Mouse (Mus musculus) left cerebral cortex, postnatal 14 days (tissue): ENCODE results near the gene Kat6b. TPM values are rescaled to one million over a fixed set of nuclear protein-coding genes. Genes with fewer than 3 reads are reported as not detected.
A peak's percentile ranks its signal among the peaks of the same experiment; 100 is the strongest.
"Not testable (repeated sequence)": the region's sequence is repeated elsewhere in the genome, so short reads cannot be mapped to it uniquely, and the experiment has no call there.

Experiments
- DNase-seq, 2 experiments: peaks; one replicate each; pipeline ENCODE4 v3.0.0; 2021 to 2022; ENCODE audit warnings: low spot score in 2 of 2, mixed read lengths in 1 of 2
- intact Hi-C: fragments of 180-260 bp; cut with DNase I; formaldehyde crosslinking; loops from one replicate; pipeline ENCODE4 v1.15.1; 2025
- total RNA-seq, 2 experiments: library from RNA; stranded (reverse); gene quantifications; 2 replicates each; pipeline ENCODE4 v1.2.3; 2021

Kat6b gene
- total RNA-seq, 2 experiments from 2014 or later, result 61.2 to 65.0 TPM

DNA sequence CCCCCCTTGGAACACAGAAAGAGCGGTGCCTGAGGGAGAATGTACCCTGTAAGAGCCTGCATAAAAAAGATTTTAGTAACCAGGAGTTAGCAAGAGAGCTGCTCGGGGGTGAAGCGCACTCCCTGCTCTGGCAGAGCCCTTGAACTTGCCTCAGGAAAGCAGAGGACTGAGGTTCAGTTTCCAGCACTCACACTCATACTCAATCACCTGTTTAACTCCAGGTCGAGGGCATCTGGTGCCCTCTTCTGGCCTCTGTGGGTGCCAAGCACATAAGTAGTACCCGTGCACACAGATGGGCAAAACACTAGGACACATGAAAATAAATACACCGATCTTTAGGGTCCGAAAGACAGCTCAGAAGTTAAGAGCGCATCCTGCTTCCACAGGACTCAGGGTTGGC lies 1.7 kb upstream of the Kat6b start:
- DNase-seq, result no peak
- intact Hi-C loops, result no loop called here

DNA sequence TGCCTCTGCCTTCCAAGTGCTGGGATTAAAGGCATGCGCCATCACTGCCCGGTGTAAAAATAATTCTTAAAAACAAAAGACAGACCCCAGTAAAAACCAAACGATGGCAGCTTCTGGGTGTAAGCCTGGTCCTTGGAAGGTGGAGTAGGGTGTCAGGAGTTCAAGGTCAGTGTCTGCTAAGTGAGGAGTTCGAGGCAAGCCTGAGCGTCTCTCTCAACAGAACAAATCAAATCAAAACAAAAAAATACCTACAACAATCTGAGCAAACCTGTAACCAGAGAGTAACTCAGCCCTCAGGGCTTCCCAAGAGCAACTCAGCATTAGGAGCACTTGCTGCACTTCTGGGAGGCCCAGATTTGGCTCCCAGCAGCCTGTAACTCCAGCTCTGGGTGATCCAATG lies 1.0 kb upstream of the Kat6b start:
- no peak for DNase-seq
- intact Hi-C loops, result no loop called here

DNA sequence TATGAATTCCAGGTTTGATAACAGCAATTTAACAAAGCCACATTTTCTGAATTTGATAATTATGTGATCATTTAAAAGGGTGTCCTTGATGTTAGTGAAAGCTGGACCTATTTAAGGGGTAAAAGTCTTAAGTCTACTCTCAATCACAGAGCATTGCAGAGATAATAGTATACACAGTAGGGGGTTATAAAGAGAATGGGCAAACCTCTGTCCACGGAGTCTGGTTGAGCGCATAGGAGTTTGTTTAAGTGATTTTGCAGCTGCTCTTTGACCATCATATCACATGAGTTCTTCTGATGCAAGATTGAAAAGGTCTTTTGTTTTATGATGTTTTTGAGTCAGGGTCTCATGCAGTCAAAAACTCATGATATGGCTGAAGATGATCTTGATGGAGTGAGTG lies 3.0 kb downstream of the Kat6b start:
- DNase-seq, result no peak
- intact Hi-C loops, result no loop called here

DNA sequence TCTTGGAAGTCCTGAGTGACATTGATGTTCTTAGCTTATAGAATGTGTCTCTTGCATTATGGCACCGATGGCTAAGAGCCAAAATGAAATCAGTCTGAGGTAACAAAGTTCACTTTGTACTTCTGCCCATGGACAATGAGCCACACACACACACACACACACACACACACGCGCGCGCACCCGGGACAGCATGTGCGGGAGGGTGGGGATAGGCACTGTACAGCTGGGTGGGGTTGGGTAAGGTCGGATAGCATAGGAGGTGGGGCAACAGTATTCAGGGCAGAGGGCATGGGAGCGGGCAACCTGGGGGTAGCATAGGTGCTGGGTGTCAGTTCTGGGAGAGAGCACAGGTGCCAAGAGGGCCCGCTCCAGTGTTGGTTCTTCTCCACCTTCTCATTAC lies 3.5 kb downstream of the Kat6b start:
- intact Hi-C loops, result no loop called here
- DNase-seq, result no peak

DNA sequence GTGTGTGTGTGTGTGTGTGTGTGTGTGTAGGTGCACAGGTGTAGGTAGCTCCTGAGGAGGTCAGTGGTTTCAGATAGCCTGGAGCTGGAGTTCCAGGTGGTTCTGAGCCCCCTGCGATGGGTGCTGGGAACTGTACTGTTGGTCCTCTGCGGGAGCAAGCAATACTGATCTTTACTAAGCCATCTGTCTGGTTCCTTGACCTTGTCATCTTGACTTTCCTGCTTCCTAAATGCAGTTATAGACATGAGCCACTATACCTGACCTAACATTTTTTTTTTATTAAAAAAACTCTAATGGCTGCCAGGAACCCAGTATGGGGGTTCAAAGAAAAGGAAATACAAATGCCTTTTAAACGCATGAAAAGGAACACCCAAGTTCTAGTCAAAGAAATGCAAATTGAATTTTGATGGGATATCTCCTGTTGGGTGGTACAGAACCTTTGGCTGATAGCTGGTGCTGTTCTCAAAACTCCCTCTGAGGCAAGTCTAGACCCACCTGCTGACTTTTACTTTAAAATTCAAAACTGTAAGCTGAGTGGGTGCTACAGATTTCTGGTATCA lies 4.8 kb downstream of the Kat6b start:
- intact Hi-C loops, result no loop called here
- DNase-seq, result no peak

DNA sequence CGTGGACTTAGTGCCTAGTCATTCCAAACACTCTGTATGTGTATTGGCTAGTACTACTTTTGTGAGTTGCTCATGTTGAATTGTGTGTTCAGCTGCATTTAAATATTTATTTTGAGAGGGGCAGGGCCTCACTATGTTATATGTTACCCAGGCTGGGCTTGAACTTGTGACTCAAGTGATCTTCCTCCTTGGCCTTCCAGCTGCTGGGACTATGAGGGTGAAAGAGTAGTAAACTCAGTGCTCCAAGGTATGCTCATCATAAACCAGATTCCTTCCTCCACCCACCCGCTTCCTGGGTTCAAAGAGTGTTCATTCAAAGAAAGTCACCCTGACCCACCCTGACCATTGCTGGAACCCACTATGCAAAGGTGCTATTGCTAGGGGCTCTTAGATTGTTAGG lies 5.9 kb downstream of the Kat6b start:
- intact Hi-C loops, DNase-seq: not testable (repeated sequence)

- DNase-seq, intact Hi-C loops: not testable (repeated sequence)
Measured at GRCm38 (mm10) chr14:21488426-21489115, 7.3 kb downstream of the Kat6b start.

- intact Hi-C loops, result no loop called here
- DNase-seq, result no peak
Measured at GRCm38 (mm10) chr14:21489116-21489485, 7.9 kb downstream of the Kat6b start.

DNA sequence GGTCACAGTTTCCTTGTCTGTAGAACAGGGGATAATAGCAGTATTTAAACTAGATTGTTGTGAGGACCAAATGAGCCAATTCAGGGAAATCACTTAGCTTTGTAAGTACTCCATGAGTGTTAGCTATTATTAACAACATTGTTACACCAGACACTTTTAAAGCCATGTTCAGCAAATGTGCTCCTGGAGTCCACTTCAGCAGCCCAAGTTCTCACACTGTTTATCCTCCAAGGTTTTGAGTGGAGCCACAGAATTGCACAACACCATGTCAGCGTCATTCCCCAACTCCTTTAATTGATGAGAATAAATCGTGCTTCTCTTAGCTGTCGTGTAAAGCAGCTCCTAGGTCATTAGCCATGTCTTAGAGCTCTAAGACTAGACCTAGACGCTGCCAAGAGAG lies 8.9 kb downstream of the Kat6b start:
- DNase-seq, result no peak
- intact Hi-C loops, result no loop called here

GRCm38 (mm10) chr14:21498361-21498996 lies 17.2 kb downstream of the Kat6b start:
- intact Hi-C loops, result loop anchor here (5.0 kb wide), 1 partner anchor 351 kb away; no protein-coding TSS in a partner anchor
- no peak for DNase-seq

DNA sequence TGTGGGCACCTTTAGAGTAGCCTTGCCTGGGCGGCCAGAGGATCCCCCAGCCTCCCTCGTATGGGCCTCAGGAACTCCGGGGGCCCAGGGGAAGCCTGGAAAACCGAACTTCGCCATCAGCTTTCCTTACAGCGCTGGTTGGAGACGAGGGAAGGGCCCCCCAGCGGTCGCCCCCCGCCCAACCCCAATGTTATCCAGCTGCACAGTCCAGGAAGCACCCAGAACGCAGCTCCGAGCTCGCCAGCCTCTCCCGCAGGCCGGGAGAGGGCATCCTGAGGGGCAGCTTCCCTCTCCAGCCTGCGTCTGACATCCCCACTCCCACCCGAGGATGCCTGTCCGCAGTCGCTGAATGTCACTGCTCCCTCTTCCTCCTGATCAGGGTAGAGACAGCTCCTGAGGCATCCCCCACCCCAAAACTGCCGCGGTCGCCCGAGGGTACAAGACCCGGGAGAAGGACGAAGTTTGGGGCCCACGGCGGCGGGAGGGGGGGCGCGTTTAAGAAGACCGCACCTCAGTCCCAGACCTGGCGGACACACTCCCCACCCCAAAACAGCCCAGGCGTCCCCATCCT lies 17.9 kb downstream of the Kat6b start:
- intact Hi-C loops, result loop anchor here (5.0 kb wide), 1 partner anchor 352 kb away; no protein-coding TSS in a partner anchor
- peak in 1 of 2 experiments; percentile 40 for DNase-seq

- peak in 1 of 2 experiments; percentile 66 for DNase-seq
- intact Hi-C loops, result loop anchor here (2.0 to 5.0 kb wide), 3 partner anchors 111 to 352 kb away; no protein-coding TSS in a partner anchor
Measured at GRCm38 (mm10) chr14:21499631-21500153, 18.5 kb downstream of the Kat6b start.

DNA sequence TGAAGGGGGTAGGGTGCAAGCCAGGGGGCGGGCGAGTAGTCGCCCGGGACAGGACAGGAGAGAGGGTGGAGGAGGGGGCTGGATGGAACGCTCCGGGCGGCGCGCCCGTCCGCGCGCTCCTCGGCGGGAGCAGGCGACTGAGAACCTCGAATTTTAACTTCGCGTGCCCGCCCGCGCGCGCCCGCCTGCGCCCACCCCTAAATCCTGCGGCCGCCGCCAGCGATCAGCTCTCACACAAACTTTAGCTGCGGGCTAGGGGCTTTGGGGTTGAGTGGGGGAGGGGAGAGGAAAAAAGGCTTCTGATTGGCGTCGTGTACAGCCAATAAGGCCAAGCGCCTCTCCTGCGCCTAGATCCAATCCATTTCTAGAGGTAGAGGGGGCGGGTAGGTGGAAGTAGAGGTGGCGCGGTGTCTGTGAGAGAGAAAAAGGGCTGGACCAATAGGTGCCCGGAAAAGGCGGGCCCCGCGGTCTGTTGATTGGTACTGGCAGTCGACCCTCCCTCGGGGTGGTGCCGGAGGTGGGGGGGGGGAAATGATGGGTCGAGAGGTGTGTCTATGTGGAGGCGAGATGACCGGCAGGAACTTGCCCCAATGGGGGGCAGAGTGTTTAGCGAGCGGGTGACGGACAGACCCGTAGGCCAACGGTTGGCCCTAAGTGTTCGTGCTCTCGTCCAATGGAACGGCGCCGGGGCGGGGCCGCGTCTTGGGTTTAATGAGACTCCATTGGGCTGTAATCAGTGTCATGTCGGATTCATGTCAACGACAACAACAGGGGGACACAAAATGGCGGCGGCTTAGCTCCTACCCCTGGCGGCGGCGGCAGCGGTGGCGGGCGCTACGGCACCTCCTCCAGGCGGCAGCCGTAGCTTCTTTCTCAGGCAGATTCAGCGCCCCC lies 19.2 kb downstream of the Kat6b start:
- intact Hi-C loops, result loop anchor here (2.0 to 5.0 kb wide), 2 partner anchors 110 to 242 kb away; no protein-coding TSS in a partner anchor
- peak; percentile 100 for DNase-seq

GRCm38 (mm10) chr14:21501048-21501657 lies 19.9 kb downstream of the Kat6b start:
- intact Hi-C loops, result loop anchor here (2.0 to 5.0 kb wide), 2 partner anchors 110 to 241 kb away; no protein-coding TSS in a partner anchor
- peak in 1 of 2 experiments; percentile 80 for DNase-seq

DNA sequence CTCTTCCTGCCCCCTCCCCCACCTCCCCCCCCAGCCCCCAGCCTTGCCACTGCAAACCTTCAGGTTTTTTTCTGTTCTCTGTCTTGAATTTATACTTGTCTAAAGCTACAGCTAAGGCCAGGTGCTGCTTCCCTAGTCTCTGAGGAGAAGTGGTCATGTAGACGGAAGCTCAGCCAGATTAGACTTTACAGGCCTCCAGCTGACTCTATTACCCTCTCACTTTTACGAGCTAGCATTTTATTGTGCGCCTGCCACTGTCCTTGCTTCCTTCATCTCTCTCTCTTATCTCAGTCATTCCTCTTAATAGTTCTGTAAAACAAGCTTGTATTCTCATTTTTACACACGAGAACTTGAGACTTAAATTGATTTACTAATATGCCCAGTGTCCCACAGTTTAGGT lies 23.8 kb downstream of the Kat6b start:
- DNase-seq, result no peak
- intact Hi-C loops, result no loop called here

DNA sequence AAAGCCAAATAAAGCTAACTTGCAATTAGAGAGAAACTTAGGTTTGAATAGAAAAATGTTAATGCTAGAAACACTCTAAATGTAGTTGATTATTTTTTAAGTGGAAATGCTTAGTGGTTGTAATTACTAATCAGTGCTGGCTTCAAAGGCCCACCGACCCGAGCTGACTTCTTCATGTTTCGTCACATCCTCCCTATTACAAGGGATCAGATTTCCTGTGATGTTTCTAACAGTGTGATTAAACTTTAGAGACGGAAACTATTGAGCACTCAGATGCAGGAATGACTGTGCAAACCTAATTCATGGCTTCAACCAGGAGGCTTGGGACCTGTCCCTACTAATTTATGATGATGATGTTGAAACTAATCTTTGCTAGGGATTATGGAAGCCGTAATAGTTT lies 25.8 kb downstream of the Kat6b start:
- intact Hi-C loops, result no loop called here
- no peak for DNase-seq

GRCm38 (mm10) chr14:21509111-21509905 lies 28.1 kb downstream of the Kat6b start:
- intact Hi-C loops, result no loop called here
- no peak for DNase-seq

GRCm38 (mm10) chr14:21511438-21511837 lies 30.2 kb downstream of the Kat6b start:
- DNase-seq, result no peak
- intact Hi-C loops, result no loop called here
